In the genomic region with DNA sequence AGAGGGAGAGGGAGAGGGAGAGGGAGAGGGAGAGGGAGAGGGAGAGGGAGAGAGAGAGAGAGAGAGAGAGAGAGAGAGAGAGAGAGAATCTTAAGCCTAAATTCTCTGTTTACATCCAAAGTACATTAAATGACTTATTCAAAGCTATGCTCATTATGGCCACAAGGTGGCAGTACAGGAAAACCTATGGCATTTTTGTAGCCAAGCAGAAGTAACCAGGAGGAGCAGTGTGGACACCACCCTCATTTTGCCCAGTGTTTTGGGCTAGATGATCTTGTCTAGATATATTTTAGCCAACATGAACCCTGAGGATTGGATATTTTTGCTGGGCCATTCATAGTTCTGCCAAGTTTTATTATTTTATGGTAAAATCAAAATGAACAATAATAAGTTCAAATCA, we compare ENCODE assay signal across 10 mouse cellular contexts. TPM values are rescaled to one million over a fixed set of nuclear protein-coding genes. Genes with fewer than 3 reads are reported as not detected.
A peak's percentile ranks its signal among the peaks of the same experiment; 100 is the strongest.
DNase-seq lines count a peak whose midpoint lies in the region; ATAC-seq and TF ChIP-seq lines count a peak whose summit lies in the region.
"Had no signal": no experiment of that assay in that cellular context is flagged by ENCODE, and none has a peak within 500 bp of the region (broad histone marks: within the 10 kb centered on the region; RNA-seq: fewer than 3 reads in every experiment).

No protein-coding gene starts in this region.

- peak; percentile 91 for TF ChIP-seq RAD21 in CH12.LX (IDR thresholded peaks at IDR 0.05; ENCODE audit: low read depth, low read length)

- no peak for TF ChIP-seq POLR2A in kidney, adult 2 months (IDR thresholded peaks at IDR 0.05; ENCODE audit: low read depth, low read length)
- no peak for TF ChIP-seq POLR2A in CH12.LX (IDR thresholded peaks at IDR 0.05; ENCODE audit: low read depth, low read length)

- no peak overlapping the region for H3K4me3 ChIP-seq in kidney, adult 2 months (ENCODE audit: insufficient read depth, low read depth, low read length)
- no peak overlapping the region for H3K4me3 ChIP-seq in kidney, embryonic 14.5 days (ENCODE audit: low read length)
- no peak overlapping the region for H3K4me3 ChIP-seq in CH12.LX (replicated peaks in 1 of 3; ENCODE audit: low read depth in 2 of 3, low read length in 2 of 3, poor library complexity in 1 of 3)
- H3K4me3 ChIP-seq in embryonic facial prominence, embryonic 14.5 days (ENCODE audit: low read depth, low read length), result no peak overlapping the region
- no peak overlapping the region for H3K4me3 ChIP-seq in limb, embryonic 10.5 days
- H3K4me3 ChIP-seq: erythroblast, embryonic 14.5 days; liver, embryonic 13.5 days had no signal

- H3K9ac ChIP-seq in kidney, embryonic 14.5 days (ENCODE audit: low read depth, low read length), result no peak overlapping the region
- no peak overlapping the region for H3K9ac ChIP-seq in CH12.LX (ENCODE audit: insufficient read depth, low read depth)
- no peak overlapping the region for H3K9ac ChIP-seq in embryonic facial prominence, embryonic 14.5 days (ENCODE audit: low read depth, low read length)
- H3K9ac ChIP-seq: liver, embryonic 13.5 days had no signal

- dilution Hi-C loops in CH12.LX (cut with MboI; ENCODE audit: extremely low pct_ligation_motif_present, extremely low pct_unique_long_range_greater_than_20kb, low sequenced_read_pairs), result no loop called here

- no peaks in the 10 kb centered on the region for H3K79me2 ChIP-seq in CH12.LX (replicated peaks; ENCODE audit: control insufficient read depth, extremely low read depth, insufficient read depth, poor library complexity, severe bottlenecking)

- no peak for TF ChIP-seq EP300 in CH12.LX (IDR thresholded peaks at IDR 0.05; ENCODE audit: low read length)

- no peaks in the 10 kb centered on the region for H3K36me3 ChIP-seq in kidney, adult 2 months (ENCODE audit: control insufficient read depth, insufficient read depth, low read length)
- no peaks in the 10 kb centered on the region for H3K36me3 ChIP-seq in kidney, embryonic 14.5 days (ENCODE audit: control insufficient read depth, insufficient read depth, low read length)
- H3K36me3 ChIP-seq in CH12.LX (replicated peaks in 1 of 2; ENCODE audit: control insufficient read depth in 1 of 2, insufficient read depth in 1 of 2, low read length in 1 of 2), result no peaks in the 10 kb centered on the region
- H3K36me3 ChIP-seq in embryonic facial prominence, embryonic 14.5 days (ENCODE audit: control insufficient read depth, insufficient read depth, low read length), result no peaks in the 10 kb centered on the region
- no peaks in the 10 kb centered on the region for H3K36me3 ChIP-seq in limb, embryonic 10.5 days
- H3K36me3 ChIP-seq: liver, embryonic 13.5 days had no signal

- H3K27ac ChIP-seq in kidney, adult 2 months (ENCODE audit: insufficient read depth, low read depth, low read length), result no peak overlapping the region
- H3K27ac ChIP-seq in kidney, embryonic 14.5 days (ENCODE audit: low read depth, low read length), result no peak overlapping the region
- no peak overlapping the region for H3K27ac ChIP-seq in CH12.LX (ENCODE audit: insufficient read depth, low read depth)
- H3K27ac ChIP-seq in embryonic facial prominence, embryonic 14.5 days (replicated peaks; ENCODE audit: low read depth, low read length), result no peak overlapping the region
- no peak overlapping the region for H3K27ac ChIP-seq in limb, embryonic 10.5 days
- H3K27ac ChIP-seq: liver, embryonic 13.5 days had no signal

- peak; percentile 65 for DNase-seq in kidney, adult 2 months
- peak; percentile 74 for DNase-seq in CH12.LX (ENCODE audit: extremely low read depth)
- peak; percentile 25 to 55 for DNase-seq in adrenal gland, postnatal 36 days
- peak; percentile 81 for DNase-seq in embryonic facial prominence, embryonic 14.5 days (ENCODE audit: low spot score)
- peak; percentile 51 for DNase-seq in limb, embryonic 10.5 days (ENCODE audit: low spot score)
- DNase-seq in retina, embryonic 14.5 days (ENCODE audit: low spot score), result peak; percentile 93
- DNase-seq: liver, embryonic 13.5 days had no signal

- TF ChIP-seq CTCF in kidney, adult 2 months (conservative IDR thresholded peaks at IDR 0.05; ENCODE audit: insufficient read depth, insufficient read length, low read depth, low read length), result peak; percentile 60
- TF ChIP-seq CTCF in CH12.LX (conservative IDR thresholded peaks at IDR 0.05 in 1 of 2, IDR thresholded peaks at IDR 0.05 in 1 of 2; ENCODE audit: low read depth in 2 of 2, low read length in 2 of 2), result peak; percentile 56 to 88; a peak in 3 of 4 replicates

- H3K4me2 ChIP-seq in kidney, embryonic 14.5 days (replicated peaks; ENCODE audit: low read depth, low read length), result no peak overlapping the region
- H3K4me2 ChIP-seq in CH12.LX (ENCODE audit: insufficient read depth, low read depth, poor library complexity, severe bottlenecking), result no peak overlapping the region
- no peak overlapping the region for H3K4me2 ChIP-seq in embryonic facial prominence, embryonic 14.5 days (ENCODE audit: low read depth, low read length)
- H3K4me2 ChIP-seq: liver, embryonic 13.5 days had no signal

- no peaks in the 10 kb centered on the region for H3K27me3 ChIP-seq in kidney, adult 2 months (replicated peaks; ENCODE audit: control insufficient read depth, insufficient read depth, low read length)
- H3K27me3 ChIP-seq in kidney, embryonic 14.5 days (ENCODE audit: control insufficient read depth, insufficient read depth, low read length), result no peaks in the 10 kb centered on the region
- no peaks in the 10 kb centered on the region for H3K27me3 ChIP-seq in CH12.LX (replicated peaks)
- H3K27me3 ChIP-seq in embryonic facial prominence, embryonic 14.5 days (replicated peaks; ENCODE audit: control insufficient read depth, insufficient read depth, low read length), result no peaks in the 10 kb centered on the region
- no peaks in the 10 kb centered on the region for H3K27me3 ChIP-seq in limb, embryonic 10.5 days (ENCODE audit: low read depth, poor library complexity, severe bottlenecking)
- H3K27me3 ChIP-seq: liver, embryonic 13.5 days had no signal

- in situ Hi-C loops in CH12.LX (cut with MboI; ENCODE audit: low pct_ligation_motif_present, low pct_unique_long_range_greater_than_20kb, low sequenced_read_pairs), result loop anchor here (10.0 kb wide), 1 partner anchor 338 kb away; no protein-coding TSS in a partner anchor

- H3K4me1 ChIP-seq in kidney, adult 2 months (ENCODE audit: control insufficient read depth, insufficient read depth, low read length), result no peaks in the 10 kb centered on the region
- H3K4me1 ChIP-seq in kidney, embryonic 14.5 days (ENCODE audit: control insufficient read depth, insufficient read depth, low read length), result no peaks in the 10 kb centered on the region
- no peaks in the 10 kb centered on the region for H3K4me1 ChIP-seq in CH12.LX (ENCODE audit: control insufficient read depth in 1 of 2, insufficient read depth in 2 of 2)
- no peaks in the 10 kb centered on the region for H3K4me1 ChIP-seq in embryonic facial prominence, embryonic 14.5 days (ENCODE audit: control insufficient read depth, insufficient read depth, low read length)
- peaks cover 13% of the 10 kb centered on the region for H3K4me1 ChIP-seq in limb, embryonic 10.5 days
- H3K4me1 ChIP-seq: liver, embryonic 13.5 days had no signal

- ATAC-seq in kidney, embryonic 14.5 days (ENCODE audit: low FRiP score, low TSS enrichment), result no peak
- no peak for ATAC-seq in embryonic facial prominence, embryonic 14.5 days (ENCODE audit: low read depth)
- no peak for ATAC-seq in megakaryocyte, adult 5-6 weeks (ENCODE audit: poor library complexity, severe bottlenecking)

- H3K9me3 ChIP-seq in kidney, embryonic 14.5 days (ENCODE audit: control insufficient read depth, low read length), result no peaks in the 10 kb centered on the region
- no peaks in the 10 kb centered on the region for H3K9me3 ChIP-seq in CH12.LX (replicated peaks; ENCODE audit: low read length)
- no peaks in the 10 kb centered on the region for H3K9me3 ChIP-seq in embryonic facial prominence, embryonic 14.5 days (ENCODE audit: control insufficient read depth, low read length)
- H3K9me3 ChIP-seq in limb, embryonic 10.5 days (replicated peaks), result no peaks in the 10 kb centered on the region
- H3K9me3 ChIP-seq: liver, embryonic 13.5 days had no signal

TF ChIP-seq in CH12.LX, 34 proteins besides CTCF, POLR2A, EP300 and RAD21:
- TF ChIP-seq MXI1 (IDR thresholded peaks at IDR 0.05; ENCODE audit: low read depth, low read length) (no peak), SMC3 (IDR thresholded peaks at IDR 0.05; ENCODE audit: low read depth, low read length) (peak; percentile 85), ZC3H11A (IDR thresholded peaks at IDR 0.05; ENCODE audit: low read depth, low read length) (peak; percentile 71)

RNA-seq across cellular contexts. Expression of gene Uchl1, which starts 21.2 kb away (rescaled TPM):
- 12.1 and 16.8 TPM in 2 replicates for polyA plus RNA-seq in kidney, adult 2 months (2012; rRNA removed)
- 55.1 and 61.9 TPM in 2 replicates for polyA plus RNA-seq in kidney, embryonic 14.5 days (2014; fragmentation: Nextera tagmentation; extraction: Ambion mirVana)
- total RNA-seq in CH12.LX (2012; rRNA removed) (not detected in 2 replicates), CH12.LX (2014; rRNA removed) (not detected in 2 replicates)
- not detected in 2 replicates for polyA plus RNA-seq in CH12.LX (2012; ENCODE audit: insufficient read length, low read depth)
- total RNA-seq in adrenal gland, postnatal 36 days (2021), result 10 to 100 TPM; 53.4 to 87.8 TPM
- 142 TPM in 2 replicates for polyA plus RNA-seq in embryonic facial prominence, embryonic 14.5 days (2014; fragmentation: Nextera tagmentation; extraction: Ambion mirVana)
- 25.7 and 33.5 TPM in 2 replicates for polyA plus RNA-seq in limb, embryonic 10.5 days (2016; fragmentation: Nextera tagmentation; extraction: Ambion mirVana)
- total RNA-seq in megakaryocyte, adult 5-6 weeks (2015), result not detected in 2 replicates
- total RNA-seq in megakaryocyte, adult 5-6 weeks (2017), result 0.73 TPM in 1 of 2 replicates, not detected in the other
- polyA plus RNA-seq: erythroblast, embryonic 14.5 days had no signal

RNA-seq across cellular contexts. Expression of gene Limch1, which starts 48.5 kb away (rescaled TPM):
- polyA plus RNA-seq in kidney, adult 2 months (2012; rRNA removed), result 21.5 and 27.0 TPM in 2 replicates
- polyA plus RNA-seq in kidney, embryonic 14.5 days (2014; fragmentation: Nextera tagmentation; extraction: Ambion mirVana), result 36.7 and 48.9 TPM in 2 replicates
- total RNA-seq in CH12.LX (2012; rRNA removed) (not detected in 2 replicates), CH12.LX (2014; rRNA removed) (0.05 and 0.27 TPM in 2 replicates)
- 0.08 TPM in 1 of 2 replicates, not detected in the other for polyA plus RNA-seq in CH12.LX (2012; ENCODE audit: insufficient read length, low read depth)
- 10 to 100 TPM; 88.4 to 88.6 TPM for total RNA-seq in adrenal gland, postnatal 36 days (2021)
- polyA plus RNA-seq in embryonic facial prominence, embryonic 14.5 days (2014; fragmentation: Nextera tagmentation; extraction: Ambion mirVana), result 70.5 and 71.1 TPM in 2 replicates
- 21.8 and 28.9 TPM in 2 replicates for polyA plus RNA-seq in limb, embryonic 10.5 days (2016; fragmentation: Nextera tagmentation; extraction: Ambion mirVana)
- 0.07 and 0.32 TPM in 2 replicates for total RNA-seq in megakaryocyte, adult 5-6 weeks (2015)
- 0.20 TPM in 1 of 2 replicates, not detected in the other for total RNA-seq in megakaryocyte, adult 5-6 weeks (2017)
- polyA plus RNA-seq: erythroblast, embryonic 14.5 days had no signal

Comparison
In these comparisons a context has a peak if more than half of its experiments do, and no peak if none do; other contexts are left out.
1. DNase-seq: peak in every context shown above with its lines; median percentile 93 in retina, embryonic 14.5 days; 81 in embryonic facial prominence, embryonic 14.5 days; 74 in CH12.LX; 65 in kidney, adult 2 months; 51 in limb, embryonic 10.5 days; 40 in adrenal gland, postnatal 36 days.
2. RNA of gene Uchl1, which starts 21.2 kb away (polyA plus RNA-seq): 142 TPM in embryonic facial prominence, embryonic 14.5 days, 55.1 to 61.9 TPM in kidney, embryonic 14.5 days, 25.7 to 33.5 TPM in limb, embryonic 10.5 days and 12.1 to 16.8 TPM in kidney, adult 2 months; not detected in CH12.LX; every median in the first group is over 10 times any median in the second.
3. RNA of gene Limch1, which starts 48.5 kb away (polyA plus RNA-seq): 70.5 to 71.1 TPM in embryonic facial prominence, embryonic 14.5 days, 36.7 to 48.9 TPM in kidney, embryonic 14.5 days, 21.8 to 28.9 TPM in limb, embryonic 10.5 days and 21.5 to 27.0 TPM in kidney, adult 2 months; 0.08 TPM in CH12.LX; every median in the first group is over 10 times any median in the second.